Mouse (Mus musculus): Measurements from ENCODE around the gene 4933402J07Rik. TPM values are rescaled to one million over a fixed set of nuclear protein-coding genes. Genes with fewer than 3 reads are reported as not detected.

4933402J07Rik gene
- not detected for total RNA-seq (2021)
- long read RNA-seq, experiment 1 = 0 reads
- long read RNA-seq, experiment 2 = 0 reads

GRCm38 (mm10) chr8:87563553-87563952 is at the start of gene 4933402J07Rik:
Gene 4933402J07Rik, plus strand, starts transcription at chr8:87563853.
- no peak for DNase-seq

- DNase-seq = no peak
Measured at GRCm38 (mm10) chr8:87517132-87517531, 46.5 kb upstream of the 4933402J07Rik start.

- no peak for DNase-seq
Measured at GRCm38 (mm10) chr8:87525006-87525405, 38.6 kb upstream of the 4933402J07Rik start.

- DNase-seq = peak; percentile 41
Measured at GRCm38 (mm10) chr8:87531176-87531575, 32.5 kb upstream of the 4933402J07Rik start.

GRCm38 (mm10) chr8:87533476-87533875 is 30.2 kb upstream of the 4933402J07Rik start:
- DNase-seq = no peak

GRCm38 (mm10) chr8:87534846-87535245 is 28.8 kb upstream of the 4933402J07Rik start:
- DNase-seq = no peak

- DNase-seq = peak; percentile 91
Measured at GRCm38 (mm10) chr8:87536615-87537329, 26.9 kb upstream of the 4933402J07Rik start.

- no peak for DNase-seq
Measured at GRCm38 (mm10) chr8:87539829-87540394, 23.7 kb upstream of the 4933402J07Rik start.

- no peak for DNase-seq
Measured at GRCm38 (mm10) chr8:87549881-87550280, 13.8 kb upstream of the 4933402J07Rik start.

- no peak for DNase-seq
Measured at GRCm38 (mm10) chr8:87552801-87553200, 10.9 kb upstream of the 4933402J07Rik start.

GRCm38 (mm10) chr8:87560801-87561200 is 2.9 kb upstream of the 4933402J07Rik start:
- no peak for DNase-seq

- DNase-seq = no peak
Measured at GRCm38 (mm10) chr8:87569203-87569602, 5.5 kb downstream of the 4933402J07Rik start.

- peak; percentile 26 for DNase-seq
Measured at GRCm38 (mm10) chr8:87569706-87570563, 6.3 kb downstream of the 4933402J07Rik start.

- no peak for DNase-seq
Measured at GRCm38 (mm10) chr8:87570564-87570855, 6.9 kb downstream of the 4933402J07Rik start.

- DNase-seq = no peak
Measured at GRCm38 (mm10) chr8:87570880-87571279, 7.2 kb downstream of the 4933402J07Rik start.

- peak; percentile 75 for DNase-seq
Measured at GRCm38 (mm10) chr8:87594272-87594671, 30.6 kb downstream of the 4933402J07Rik start.

- DNase-seq = no peak
Measured at GRCm38 (mm10) chr8:87602731-87603130, 39.1 kb downstream of the 4933402J07Rik start.

GRCm38 (mm10) chr8:87609110-87609509 is 45.5 kb downstream of the 4933402J07Rik start:
- DNase-seq = no peak

- no peak for DNase-seq
Measured at GRCm38 (mm10) chr8:87609651-87610192, 46.1 kb downstream of the 4933402J07Rik start.

- DNase-seq = no peak
Measured at GRCm38 (mm10) chr8:87613701-87614100, 50.0 kb downstream of the 4933402J07Rik start.

GRCm38 (mm10) chr8:87619118-87619517 is 55.5 kb downstream of the 4933402J07Rik start:
- peak; percentile 53 for DNase-seq

- DNase-seq = no peak
Measured at GRCm38 (mm10) chr8:87619529-87619928, 55.9 kb downstream of the 4933402J07Rik start.

GRCm38 (mm10) chr8:87620225-87620624 is 56.6 kb downstream of the 4933402J07Rik start:
- DNase-seq = no peak

All from adrenal gland, postnatal 10 days (tissue).